Mouse (Mus musculus): Measurements from ENCODE around the gene Gm49711. TPM values are rescaled to one million over a fixed set of nuclear protein-coding genes. Genes with fewer than 3 reads are reported as not detected.

Gene Gm49711
- polyA plus RNA-seq, 2 experiments from 2014 or later = not detected

DNA sequence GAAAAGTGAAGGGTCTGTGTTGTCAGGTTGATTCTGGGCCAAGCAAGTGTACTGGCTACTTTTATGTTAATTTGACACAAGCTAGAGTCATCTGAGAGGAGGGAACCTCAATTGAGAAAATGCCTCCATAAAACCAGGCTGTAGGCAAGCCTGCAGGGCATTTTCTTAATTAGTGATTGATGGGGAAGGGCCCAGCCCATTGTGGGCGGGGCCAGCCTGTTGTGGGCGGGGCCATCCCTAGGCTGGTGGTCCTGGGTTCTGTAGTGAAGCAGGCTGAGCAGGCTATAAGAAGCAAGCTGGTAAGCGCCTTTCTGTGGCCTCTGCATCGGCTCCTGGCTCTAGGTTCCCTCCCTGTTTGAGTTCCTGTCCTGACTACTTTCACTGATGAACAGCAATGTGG lies 69.1 kb downstream of the Gm49711 start:
- ATAC-seq = no peak

DNA sequence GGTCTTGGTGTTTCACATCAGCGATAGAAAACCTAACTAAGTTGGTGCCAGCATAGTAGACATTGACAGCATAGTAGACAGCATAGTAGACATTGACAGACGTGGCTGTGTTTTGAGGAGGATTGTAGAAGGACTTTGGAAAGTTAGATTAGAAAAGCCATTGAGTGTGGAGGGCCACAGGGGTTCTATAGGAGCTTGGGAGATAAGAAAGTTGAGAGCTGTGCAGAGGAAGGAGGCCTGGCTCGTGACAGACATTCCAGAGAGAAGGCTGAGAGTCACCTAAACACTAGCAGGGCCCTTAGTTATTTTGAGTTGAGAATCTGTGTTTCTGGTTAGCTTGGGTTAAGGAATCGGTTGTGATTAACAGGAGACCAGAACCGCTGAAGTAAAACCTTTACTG lies 69.5 kb downstream of the Gm49711 start:
- no peak for ATAC-seq

DNA sequence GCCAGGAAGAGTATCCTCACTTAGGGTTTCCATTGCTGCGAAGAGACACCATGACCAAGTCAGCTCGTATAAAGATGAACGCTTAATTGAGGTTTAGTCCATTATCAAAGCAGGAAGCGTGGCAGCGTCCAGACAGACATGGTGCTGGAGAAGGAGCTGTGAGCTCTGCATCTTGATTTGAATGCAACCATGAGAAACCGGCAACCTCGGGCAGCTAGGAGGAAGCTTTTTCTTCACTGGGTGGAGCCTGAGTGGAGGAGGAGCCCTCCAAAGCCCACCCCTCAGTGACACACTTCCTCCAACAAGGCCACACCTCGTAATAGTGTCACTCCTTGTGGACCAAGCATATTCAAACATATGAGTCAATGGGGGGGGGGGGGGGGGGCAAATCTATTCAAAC lies 71.7 kb downstream of the Gm49711 start:
- ATAC-seq = no peak

DNA sequence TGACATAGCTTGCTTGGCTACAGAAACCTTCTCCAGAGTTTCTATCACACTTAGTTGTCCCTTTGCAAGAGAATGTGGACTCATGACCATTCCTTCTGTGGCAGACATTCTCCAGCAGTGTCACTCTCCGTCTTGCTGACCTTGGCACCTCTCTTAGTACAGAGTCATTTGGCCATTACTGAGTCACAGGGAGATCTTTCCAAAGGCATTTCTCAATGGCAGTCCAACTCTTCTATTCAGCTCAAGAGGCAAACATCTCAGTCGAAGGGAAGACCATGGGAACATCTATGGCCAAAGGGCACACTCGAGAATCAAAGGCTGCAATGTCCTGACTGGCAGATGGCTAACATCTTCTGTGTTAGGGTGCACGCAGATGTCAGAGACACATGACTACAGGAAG lies 74.4 kb downstream of the Gm49711 start:
- no peak for ATAC-seq

DNA sequence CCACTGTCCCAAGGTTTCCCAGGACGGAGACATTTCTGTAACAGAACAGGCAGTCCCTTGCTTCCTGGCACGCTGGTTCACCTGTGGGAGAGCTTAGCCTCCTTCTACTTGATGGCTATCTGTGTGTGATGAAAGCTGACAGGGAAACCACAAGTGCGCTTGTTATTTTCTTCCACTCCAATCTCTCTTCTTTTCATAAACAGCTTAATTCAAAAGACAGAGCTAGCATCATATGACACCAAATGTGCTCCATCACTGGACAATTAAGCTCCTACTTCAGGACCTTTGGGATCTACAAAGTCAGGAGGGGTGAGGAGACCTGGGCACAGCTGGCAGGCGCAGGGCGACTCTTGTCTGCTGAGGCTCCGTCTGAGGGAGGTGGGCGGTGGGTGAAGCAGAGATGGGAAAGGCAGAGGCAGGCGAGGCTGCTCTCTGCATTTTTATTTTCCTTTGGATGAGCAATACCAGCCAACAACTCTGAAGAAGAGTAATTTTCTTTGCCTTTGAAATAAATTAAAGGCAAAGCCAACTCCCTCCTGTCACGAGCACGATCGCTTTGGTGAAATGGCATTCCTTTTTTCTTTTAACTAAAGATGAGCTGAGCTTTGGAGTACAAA lies 76.1 kb downstream of the Gm49711 start:
- ATAC-seq = no peak

DNA sequence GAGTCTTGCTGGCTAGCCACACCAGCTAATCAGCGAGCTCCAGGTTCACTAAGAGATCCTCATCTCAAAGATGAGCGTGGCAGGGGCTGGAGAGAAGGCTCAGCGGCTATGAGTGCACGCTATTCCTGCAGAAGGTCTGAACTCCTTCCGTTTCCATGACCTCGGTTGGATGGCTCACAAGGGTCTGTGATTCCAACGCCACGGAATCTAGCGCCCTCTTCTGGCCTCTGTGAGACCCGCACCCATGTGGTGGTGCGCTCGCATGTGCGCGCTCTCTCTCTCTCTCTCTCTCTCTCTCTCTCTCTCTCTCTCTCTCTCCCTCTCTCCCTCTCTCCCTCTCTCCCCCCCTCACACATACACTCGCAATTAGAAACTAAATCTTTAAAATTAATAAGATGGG lies 78.2 kb downstream of the Gm49711 start:
- ATAC-seq = no peak

DNA sequence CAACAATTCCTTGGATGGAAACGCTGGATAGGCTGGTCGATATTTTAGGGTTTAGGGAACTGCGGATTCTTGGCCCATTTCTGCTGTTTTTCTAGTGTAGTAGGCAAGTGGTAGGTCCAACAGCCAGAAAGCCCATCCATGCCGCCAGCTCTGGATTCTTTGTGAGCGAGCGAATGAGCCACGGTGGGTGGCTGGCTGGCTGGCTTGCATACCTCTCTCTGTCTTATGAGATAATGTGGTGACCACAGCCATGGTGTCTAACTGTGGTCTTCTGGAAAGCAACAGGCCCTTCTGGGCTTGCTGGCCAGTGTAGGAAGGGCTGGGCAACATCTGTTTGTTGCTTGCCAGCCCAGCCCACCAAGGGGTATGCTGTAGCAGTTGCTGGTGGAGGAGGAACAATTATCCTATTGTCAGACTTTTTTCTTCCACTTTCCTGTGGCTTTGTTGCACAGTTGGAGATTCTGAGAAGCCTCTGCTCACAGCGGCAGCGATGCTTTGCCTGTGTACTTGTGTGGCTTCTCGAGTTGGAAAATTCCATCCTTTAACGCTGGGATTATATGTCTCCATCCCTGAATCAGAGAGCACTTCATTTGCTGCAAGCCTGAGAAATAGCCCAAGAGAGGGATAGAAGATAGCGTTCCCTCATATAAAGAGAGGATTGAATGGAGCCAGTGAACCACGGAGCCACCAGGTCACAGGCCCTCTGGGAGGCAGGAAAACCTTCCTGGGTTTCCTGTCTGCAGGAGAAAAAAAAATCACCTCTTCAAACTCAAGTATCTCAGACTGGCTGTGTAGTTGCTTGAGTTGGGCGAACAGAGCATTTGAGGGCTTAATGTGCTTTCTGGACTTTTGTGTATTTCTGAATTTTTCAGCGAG lies 81.5 kb downstream of the Gm49711 start:
- ATAC-seq = no peak

DNA sequence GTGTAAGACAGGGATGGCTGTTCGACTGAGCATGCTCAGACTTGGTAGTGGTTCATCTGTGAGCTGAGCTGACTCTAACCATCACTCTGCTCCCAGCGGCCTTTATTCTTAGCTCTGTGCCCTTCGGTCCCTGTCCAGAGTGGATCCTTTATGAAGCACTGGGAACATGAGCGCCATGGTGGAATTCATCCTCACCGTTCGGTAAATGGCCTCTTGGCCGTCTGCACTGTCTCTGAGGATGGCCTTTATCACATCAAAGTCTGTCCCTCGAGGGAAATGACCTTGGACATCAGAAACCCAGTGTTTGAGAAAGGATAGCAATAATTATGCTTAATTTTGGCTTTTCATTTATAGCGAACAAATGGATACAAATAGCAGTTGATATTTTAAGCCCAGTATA lies 82.2 kb downstream of the Gm49711 start:
- ATAC-seq = no peak

DNA sequence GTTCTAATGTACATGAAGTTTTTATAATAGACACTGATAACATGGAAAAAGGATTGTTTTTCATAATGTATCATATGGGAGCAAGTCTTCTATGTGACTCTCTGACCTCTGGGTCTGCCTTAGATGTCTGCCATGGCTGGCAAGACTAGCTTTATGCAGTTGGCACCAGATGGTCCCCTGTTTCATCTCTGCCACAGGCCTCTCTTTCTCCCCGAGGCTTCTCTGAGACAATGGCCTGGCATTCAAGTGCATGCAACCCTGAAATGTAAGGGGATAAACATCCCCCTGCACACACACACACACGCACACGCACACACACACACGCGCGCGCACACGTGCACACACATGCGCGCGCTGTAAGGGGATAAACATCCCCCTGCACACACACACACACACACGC lies 82.9 kb downstream of the Gm49711 start:
- no peak for ATAC-seq

DNA sequence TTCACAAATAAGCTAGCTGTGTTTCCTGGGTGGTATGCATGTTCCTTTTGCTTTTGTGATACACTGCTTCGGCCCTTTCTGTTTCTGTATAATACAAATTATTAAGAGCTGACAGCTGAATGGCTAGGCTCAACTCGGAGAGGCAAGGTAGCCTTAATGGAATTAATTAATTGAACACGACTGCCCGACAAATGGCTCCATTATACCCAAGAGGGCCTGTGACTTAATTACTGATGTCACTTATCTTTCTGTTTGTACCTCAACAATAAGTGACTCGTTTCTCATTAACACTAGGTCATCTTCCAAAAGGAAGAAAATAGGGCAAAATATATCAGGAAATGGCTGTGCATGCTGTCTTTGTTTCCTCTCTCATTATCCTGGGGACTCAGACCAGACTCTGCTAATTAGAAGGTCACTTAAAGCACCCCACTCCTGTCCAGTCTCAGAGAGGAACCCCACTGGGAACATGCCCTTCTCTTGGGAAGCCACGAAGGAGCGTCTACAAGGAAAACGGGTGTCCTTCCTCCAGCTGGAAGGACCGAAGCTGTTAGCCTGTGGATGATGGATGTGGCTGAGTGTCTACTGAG lies 84.4 kb downstream of the Gm49711 start:
- no peak for ATAC-seq

DNA sequence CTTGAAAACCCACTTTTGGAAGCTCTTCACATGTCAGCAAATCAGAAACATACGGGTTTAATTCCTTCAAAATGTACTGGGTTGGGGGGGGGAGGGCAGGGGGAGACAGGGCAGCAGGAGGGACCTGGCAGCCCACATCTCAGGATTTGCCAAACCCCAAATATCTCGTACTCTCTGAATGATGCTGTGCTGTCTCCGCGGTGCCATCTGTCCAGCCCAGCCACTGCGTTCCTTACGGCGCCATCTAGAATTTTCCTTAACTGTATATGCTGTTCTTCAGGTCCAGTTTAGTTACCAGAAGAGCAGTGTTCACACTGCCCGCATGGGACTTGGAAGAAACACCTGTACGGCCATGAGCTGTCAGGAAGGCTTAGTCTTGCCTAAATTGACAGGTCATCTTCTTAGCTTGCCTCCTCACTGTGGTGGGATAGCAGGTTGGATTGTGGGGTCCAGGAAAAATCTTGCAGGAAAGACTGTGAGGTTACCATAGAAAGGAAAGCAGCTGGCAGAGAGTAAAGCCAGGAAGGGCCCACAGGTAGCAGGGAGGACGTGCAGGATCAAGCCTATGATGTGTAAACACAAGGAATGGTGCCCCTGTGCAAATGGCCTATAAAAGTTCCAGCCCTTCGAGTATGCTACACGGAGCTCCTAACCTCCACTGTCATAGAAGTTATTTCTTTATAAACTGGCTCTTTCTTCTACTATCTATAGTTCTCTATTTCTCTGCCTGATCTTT lies 89.7 kb downstream of the Gm49711 start:
- no peak for ATAC-seq

DNA sequence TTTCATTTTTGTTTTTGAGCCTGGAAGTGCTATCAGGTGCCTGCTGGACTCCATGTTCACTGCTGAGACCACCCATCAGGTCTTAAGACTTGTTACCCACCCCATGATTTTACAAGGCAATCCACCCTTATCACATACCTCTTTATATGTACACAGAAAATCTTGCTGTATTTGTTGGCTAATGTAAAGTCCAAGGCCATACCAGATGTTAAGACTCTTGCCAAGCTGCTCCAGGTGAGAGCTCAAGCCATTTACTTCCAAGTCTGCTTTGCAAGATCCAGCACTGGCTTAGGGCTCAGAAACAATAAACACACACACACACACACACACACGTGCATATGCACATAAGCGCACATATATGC lies 90.2 kb downstream of the Gm49711 start:
- ATAC-seq = no peak

DNA sequence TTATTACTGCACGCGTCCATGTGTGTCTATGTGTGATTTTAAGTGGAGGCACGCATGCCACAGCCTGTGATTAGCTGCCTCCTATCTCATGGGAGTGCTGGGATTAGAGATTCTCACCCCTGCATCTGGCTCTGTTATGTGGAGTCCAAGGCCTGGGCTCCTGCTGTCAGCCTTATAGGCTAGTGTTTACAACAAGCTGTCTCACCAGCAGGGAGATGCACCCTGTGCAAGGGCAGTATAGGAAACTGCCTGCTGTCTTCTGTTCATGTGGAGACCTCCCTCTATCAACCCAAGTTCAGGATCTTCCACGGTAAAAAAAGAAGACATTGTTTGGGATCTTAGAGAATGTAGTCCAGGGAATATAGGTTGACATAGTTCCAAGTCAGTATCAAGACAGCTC lies 92.9 kb downstream of the Gm49711 start:
- ATAC-seq = no peak

DNA sequence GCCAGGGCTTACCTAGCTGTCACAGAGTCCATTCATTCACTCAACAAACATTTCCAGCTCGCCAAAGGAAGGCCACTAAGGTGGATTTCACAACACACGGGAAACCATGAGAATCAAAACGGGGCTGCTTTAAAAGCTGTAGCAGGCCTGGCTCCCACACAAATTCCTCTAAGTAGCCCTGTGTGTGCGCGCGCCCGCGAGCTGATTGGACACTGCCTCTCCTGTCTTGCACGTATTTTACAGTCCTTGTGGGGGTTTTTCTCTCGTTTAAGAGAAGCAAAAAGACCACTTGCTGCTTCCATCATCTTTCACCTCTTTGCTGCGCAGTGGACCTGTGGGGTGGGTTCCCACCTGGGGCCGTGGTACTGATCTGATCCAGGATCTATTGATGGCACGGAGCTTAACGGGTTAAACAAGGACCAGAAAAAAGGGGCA lies 99.9 kb downstream of the Gm49711 start:
- no peak for ATAC-seq

DNA sequence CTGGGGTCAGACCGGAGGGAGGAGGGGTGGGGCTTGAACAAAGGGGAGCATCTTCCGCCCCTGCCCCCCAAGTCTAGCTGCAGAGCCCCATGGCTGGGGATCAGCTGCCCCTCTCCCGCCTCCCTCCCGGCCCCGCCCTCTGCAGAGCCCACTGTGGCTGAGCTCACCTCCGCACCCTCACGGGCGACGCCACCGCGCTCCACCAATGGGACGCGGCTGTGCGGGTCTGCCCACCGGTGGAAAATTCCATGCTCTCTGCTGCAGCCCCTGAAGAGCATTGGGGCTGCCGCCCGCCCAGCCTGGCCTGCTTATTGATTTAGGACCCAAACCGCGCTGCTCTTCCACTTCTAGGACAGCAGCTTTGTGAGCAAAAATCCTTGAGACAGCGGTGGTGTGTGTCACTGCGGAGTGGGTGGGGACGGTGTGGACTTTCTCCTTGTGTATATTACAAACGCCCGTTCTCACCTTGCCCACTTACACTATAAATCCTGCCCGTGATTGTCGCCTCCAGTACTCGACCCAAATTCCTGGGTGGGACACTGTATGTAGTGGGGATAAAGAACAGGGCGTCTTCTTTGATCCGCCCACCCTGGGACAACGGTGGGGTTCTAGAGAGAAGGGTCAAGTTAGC lies 100.5 kb downstream of the Gm49711 start:
- ATAC-seq = no peak

DNA sequence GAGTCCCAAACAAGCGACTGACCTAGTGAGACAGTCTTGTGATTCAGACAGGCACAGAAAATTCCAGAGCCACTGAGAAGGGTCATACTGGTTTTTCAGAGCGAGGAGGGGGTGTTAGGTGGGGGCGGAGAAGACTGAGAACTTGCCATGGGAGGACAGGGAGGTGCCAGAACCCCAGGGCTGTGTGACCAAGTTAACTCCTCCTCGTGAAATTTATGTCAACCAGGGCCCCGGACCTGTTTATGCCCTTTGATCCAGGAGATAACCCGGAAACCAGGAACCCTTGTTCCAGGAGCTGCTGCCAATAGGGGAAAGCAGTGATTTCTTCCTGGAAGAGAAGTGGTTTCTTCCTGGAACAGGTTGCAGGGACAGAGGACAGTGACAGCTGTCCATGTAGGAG lies 101.0 kb downstream of the Gm49711 start:
- no peak for ATAC-seq

DNA sequence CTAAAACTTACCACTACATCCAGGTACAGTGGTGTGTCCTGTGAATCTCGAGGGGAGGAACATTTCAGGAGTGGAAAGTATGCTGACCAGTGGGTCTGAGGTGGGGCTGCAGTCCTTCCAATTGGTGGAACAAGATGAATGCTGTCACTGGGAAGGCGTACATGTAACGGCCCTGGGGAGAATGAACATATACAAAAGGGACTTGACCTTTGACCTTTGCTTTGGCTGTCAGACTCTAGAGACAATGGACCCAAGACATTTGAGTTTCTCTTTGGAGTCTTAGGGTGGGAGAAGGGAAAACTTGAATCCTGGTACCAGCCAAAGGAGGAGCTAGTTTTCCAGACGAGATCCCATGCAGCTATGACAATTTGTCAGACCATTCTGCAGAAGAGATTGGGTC lies 104.2 kb downstream of the Gm49711 start:
- no peak for ATAC-seq

DNA sequence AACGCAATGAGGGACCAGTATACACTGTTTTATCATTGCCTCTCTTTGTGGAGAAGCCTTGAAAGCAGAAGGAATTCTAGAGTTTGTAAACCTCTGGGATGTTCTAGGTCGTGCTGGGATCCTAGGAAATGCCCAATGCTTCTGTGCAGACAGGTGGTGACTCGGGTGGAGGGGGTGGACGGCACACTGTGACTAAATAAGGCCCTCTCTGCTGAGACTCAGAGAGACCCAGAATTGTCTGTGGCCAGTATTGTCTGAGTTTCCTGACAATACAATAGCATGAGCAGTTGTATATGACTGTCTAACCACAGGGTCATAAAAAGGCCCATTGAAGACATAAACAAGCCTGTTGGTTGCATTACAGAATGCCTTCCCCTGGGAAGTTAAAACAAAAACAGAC lies 105.4 kb downstream of the Gm49711 start:
- ATAC-seq = no peak

DNA sequence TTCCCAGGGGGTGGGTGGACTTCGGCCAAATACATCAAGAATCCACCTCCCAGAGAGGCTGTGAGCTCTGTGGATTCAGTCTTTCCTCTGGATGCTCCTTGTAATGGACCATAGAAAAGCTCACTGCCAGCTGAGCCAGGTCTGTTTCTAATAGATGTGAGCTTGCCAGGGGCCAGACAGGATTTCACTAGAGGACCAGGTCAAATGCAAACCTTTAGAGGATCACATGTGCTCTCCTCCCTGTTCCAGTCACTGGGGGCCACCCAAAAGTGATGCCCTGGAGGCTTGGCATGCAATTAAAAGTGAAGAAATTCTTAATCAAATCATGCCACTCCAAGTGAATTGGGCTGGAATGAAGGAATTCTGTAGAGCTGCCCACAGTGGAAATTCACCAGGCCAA lies 117.9 kb downstream of the Gm49711 start:
- no peak for ATAC-seq

DNA sequence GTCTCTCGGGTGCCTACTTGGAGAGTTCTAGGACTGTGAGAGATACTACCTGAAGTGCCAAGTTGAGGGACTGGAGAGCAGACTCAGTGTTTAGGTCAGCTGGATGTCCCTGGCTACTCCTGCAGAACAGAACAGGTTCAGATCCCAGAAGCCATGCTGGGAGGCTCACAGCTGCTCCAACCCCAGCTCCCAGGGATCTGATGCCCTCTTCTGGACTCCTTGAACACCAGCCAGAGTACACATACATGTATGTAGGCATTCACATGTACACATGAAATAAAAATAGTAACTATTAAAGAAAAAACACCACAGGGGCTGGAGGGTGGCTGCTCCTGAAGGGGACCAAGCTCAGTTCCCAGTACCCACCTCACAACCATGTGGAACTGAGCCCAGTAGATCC lies 119.6 kb downstream of the Gm49711 start:
- no peak for ATAC-seq

DNA sequence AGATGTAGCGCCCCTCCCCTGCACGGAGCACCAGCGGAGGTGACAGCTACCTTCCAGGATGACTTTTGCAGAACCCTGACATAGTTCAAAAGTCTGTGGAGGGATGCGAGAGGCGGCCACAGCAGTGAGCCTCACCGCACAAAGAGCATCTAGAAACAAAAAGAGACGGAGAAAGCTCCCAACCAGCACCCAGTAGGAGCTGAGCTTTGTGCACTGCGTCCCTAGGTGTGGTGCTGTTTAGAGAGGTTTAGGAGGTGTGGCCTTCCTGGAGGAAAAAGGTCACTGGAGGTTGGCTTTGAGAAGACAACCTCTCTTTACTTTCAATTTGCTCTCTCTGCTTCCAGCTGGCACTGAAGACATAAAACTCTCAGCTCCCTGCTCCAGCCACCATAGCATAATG lies 121.2 kb downstream of the Gm49711 start:
- ATAC-seq = no peak

DNA sequence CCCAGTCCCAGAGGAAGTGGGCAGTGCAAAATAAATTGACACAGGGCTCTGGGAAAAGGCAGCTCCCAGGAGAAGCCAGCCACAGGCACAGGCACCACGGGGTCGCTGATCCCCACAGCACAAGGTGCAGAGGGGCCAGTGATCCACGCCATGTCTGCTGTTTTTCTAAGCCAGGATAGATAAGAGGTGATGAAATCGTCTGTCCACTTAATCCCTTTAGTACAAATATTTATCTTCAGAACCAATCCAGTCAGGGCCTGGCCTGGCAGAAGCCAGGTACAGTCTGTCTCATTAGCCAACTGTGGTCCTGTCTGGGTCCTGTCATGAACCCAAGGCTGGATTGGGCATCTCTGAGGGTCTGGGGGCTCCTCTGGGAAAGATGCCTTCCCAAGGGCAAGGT lies 125.4 kb downstream of the Gm49711 start:
- no peak for ATAC-seq

DNA sequence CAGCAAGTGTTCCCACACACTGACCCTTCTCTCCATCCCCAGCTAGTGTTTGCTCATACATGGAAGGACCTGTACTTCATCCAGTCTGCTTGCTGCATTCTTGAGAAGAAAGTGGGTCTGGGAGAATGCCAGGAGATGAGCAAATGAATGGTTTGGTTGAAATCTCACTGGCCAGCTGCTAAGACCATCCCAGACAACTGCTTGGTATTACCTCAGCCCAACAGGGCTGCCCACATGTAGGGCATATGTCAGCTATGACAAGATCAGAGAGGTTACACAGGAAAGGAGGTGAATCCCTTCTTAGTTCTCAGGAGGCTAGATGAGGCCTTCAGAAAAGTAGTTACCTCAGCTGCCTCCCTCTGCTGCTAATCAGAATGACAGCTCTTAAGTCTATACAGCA lies 132.5 kb downstream of the Gm49711 start:
- ATAC-seq = no peak

Data from CD4-positive, CD25-positive, alpha-beta regulatory T cell, adult 4 months (primary cell).